Mouse (Mus musculus): Measurements from ENCODE around the gene Pon3.

GRCm38 (mm10) chr6:5207817-5208216 is 48.3 kb downstream of the Pon3 start:
- TF ChIP-seq POLR2A (IDR thresholded peaks at IDR 0.05; ENCODE audit: control insufficient read depth, extremely low read depth, insufficient read depth, low read length, poor library complexity) (no peak), CTCF (IDR thresholded peaks at IDR 0.05; ENCODE audit: borderline replicate concordance, control insufficient read depth, extremely low read depth, insufficient read depth, low read length, poor library complexity) (no peak)
